Mouse (Mus musculus) liver, adult 2 months (tissue): ENCODE measurements at regions not wholly inside any gene's neighbourhood (a gene's known extent, or its start where the extent isn't known, plus 50 kb on each side); places are given as distances from the start of the nearest gene placed in this dataset.

Experiments
- CTCF ChIP-seq: fragments of 200-500 bp; IDR thresholded peaks from 2 replicates; pipeline ENCODE4 v1.5.1; 2011; ENCODE audit warnings: low read depth, low read length, control low read depth
- POLR2A ChIP-seq: fragments of 200-500 bp; IDR thresholded peaks from 2 replicates; pipeline ENCODE4 v1.6.1; 2011; ENCODE audit warnings: low read length, control low read depth; ENCODE audit not compliant: insufficient read depth; ENCODE audit errors: extremely low read depth

GRCm38 (mm10) chr5:147781215-147781614 lies 55.4 kb upstream of the Flt1 start:
- TF ChIP-seq POLR2A = no peak
- TF ChIP-seq CTCF = no peak
